Mouse (Mus musculus) ZHBTc4 (cell line): ENCODE data around the gene Ndufa5.

Source experiments
- DNase-seq: peaks from one replicate; pipeline ENCODE4 v3.0.0-alpha.2; 2011; ENCODE audit warnings: low read depth, low spot score

Gene Ndufa5

GRCm38 (mm10) chr6:24527155-24528063 lies at the start of gene Ndufa5:
Gene Ndufa5, minus strand, starts transcription at chr6:24528013.
- peak; percentile 98 for DNase-seq

- no peak for DNase-seq
These were observed 45.5 kb upstream of the Ndufa5 start for GRCm38 (mm10) chr6:24573319-24573718.

- DNase-seq, result no peak
These were observed 44.6 kb upstream of the Ndufa5 start for GRCm38 (mm10) chr6:24572431-24572830.

GRCm38 (mm10) chr6:24571126-24571525 lies 43.3 kb upstream of the Ndufa5 start:
- DNase-seq, result no peak

GRCm38 (mm10) chr6:24570278-24570677 lies 42.5 kb upstream of the Ndufa5 start:
- no peak for DNase-seq

- no peak for DNase-seq
These were observed 41.9 kb upstream of the Ndufa5 start for GRCm38 (mm10) chr6:24569711-24570110.

- DNase-seq, result no peak
These were observed 41.1 kb upstream of the Ndufa5 start for GRCm38 (mm10) chr6:24568963-24569362.

GRCm38 (mm10) chr6:24564886-24565285 lies 37.1 kb upstream of the Ndufa5 start:
- no peak for DNase-seq

GRCm38 (mm10) chr6:24564081-24564480 lies 36.3 kb upstream of the Ndufa5 start:
- no peak for DNase-seq

GRCm38 (mm10) chr6:24555488-24555887 lies 27.7 kb upstream of the Ndufa5 start:
- no peak for DNase-seq

- no peak for DNase-seq
These were observed 26.7 kb upstream of the Ndufa5 start for GRCm38 (mm10) chr6:24554427-24555086.

- no peak for DNase-seq
These were observed 24.2 kb upstream of the Ndufa5 start for GRCm38 (mm10) chr6:24552046-24552445.

GRCm38 (mm10) chr6:24549801-24550200 lies 22.0 kb upstream of the Ndufa5 start:
- no peak for DNase-seq

- no peak for DNase-seq
These were observed 19.1 kb upstream of the Ndufa5 start for GRCm38 (mm10) chr6:24546716-24547420.

- no peak for DNase-seq
These were observed 15.3 kb upstream of the Ndufa5 start for GRCm38 (mm10) chr6:24543119-24543591.

- DNase-seq, result no peak
These were observed 14.6 kb upstream of the Ndufa5 start for GRCm38 (mm10) chr6:24542393-24542792.

GRCm38 (mm10) chr6:24540106-24540505 lies 12.3 kb upstream of the Ndufa5 start:
- DNase-seq, result no peak

- no peak for DNase-seq
These were observed 10.6 kb upstream of the Ndufa5 start for GRCm38 (mm10) chr6:24538435-24538834.

- DNase-seq, result no peak
These were observed 5.0 kb upstream of the Ndufa5 start for GRCm38 (mm10) chr6:24532804-24533203.

- DNase-seq, result no peak
These were observed 3.1 kb upstream of the Ndufa5 start for GRCm38 (mm10) chr6:24530711-24531420.

GRCm38 (mm10) chr6:24530166-24530565 lies 2.4 kb upstream of the Ndufa5 start:
- DNase-seq, result peak; percentile 62

GRCm38 (mm10) chr6:24528064-24528243 lies 141 bp upstream of the Ndufa5 start, which contains the start of gene Asb15:
Gene Asb15, plus strand, starts transcription at chr6:24528144.
- no peak for DNase-seq
